Mouse (Mus musculus) layer of hippocampus, adult 9-11 months (tissue): Measurements from ENCODE around the gene Itln1.

Source experiments
- DNase-seq: peaks from one replicate; pipeline ENCODE4 v3.0.0; 2022

Itln1 gene

DNA sequence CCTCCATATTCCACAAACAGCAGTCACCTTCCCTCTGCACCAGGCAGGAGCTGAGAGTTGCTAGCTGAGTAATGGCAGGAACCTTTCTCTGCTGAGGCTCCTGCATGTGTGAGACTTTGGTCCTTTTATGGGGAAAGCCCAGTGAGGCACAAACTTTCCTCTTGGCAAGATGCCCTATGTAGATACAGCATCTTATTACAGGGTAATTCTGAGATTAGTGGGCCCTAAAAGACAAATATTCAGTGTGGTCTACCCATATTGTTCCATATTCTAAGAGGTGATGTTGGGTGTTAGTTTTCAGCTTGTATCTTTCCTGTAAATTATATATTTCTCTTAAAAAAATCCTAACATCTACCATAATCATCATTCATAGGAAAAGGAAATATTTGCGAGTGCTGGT, at the start of gene Itln1:
TSS of gene Itln1 (minus strand) at position 101 of the 400 bp plus-strand sequence.
- DNase-seq = no peak

DNA sequence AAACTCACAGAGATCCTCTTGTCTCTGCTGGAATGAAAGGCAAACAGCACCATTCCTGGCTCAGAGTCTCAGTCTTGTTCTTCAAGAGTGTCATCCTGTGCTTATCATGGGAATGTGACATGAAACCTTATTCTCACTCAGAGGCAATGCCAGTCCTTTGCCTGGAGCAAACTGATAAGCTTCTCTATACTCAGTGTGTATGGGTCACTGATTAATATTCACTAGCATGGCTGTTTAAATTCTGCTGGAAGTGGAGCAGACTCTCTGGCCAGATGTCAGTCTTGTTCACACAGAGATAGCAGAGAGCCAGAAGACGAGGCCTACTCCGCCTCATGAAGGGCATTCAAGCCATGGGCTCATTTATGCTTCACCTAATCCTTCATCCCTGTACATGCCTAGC, 49.5 kb upstream of the Itln1 start:
- no peak for DNase-seq

DNA sequence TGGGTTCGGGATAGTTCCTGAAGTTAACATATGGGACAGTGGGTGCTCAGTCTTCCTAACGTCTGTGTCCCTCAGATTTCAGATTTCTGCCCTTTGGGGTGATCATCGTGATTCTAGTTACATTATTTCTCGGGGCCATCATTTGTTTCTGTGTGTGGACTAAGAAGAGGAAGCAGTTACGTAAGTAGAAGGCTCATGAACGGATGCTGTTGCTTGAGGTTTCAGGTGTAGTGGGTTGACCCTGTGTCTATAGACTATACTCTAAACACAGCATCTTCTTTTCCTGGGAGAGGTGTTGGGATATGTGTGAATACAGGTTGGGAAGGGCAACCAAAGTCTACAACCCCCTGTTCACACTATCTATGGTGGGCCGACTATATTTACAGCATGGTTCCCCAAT, 42.1 kb upstream of the Itln1 start:
- no peak for DNase-seq

DNA sequence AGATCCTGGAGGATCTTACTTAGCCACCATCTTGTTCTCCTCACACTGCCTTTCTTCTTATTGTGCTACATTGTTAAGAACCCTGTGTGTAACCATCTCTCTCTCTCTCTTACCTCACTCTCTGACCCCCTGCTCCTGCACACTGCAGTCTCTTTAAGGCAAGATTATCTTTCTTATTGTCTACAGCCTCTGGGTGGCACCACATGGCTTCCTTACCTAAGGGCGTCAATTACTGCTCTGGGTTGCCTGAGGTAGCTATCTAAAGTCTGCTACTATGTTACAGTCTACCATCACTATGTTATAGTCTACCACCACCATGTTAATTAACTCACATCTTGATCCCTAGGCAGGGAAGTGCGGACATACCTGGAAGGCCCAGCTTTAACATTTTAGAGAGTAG, 33.3 kb upstream of the Itln1 start:
- no peak for DNase-seq

DNA sequence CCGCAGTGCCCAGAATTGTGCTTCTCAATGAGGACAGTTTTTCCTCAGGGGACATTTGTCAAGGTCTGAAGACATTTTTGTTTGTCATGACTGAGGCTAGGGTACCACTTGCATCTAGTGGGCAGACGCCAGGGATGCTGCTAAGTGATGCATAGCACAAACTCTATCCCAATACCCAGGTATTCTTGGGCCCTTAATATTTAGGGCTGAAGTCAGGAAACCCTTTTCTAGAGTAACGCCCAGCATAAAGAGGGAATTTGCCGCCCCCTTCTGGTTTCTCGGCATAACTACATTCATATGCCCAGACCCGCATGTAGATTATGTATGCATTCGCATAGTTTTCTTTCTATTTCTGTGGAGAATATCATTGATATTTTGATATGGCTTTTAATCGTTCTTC, 31.7 kb upstream of the Itln1 start:
- no peak for DNase-seq

DNA sequence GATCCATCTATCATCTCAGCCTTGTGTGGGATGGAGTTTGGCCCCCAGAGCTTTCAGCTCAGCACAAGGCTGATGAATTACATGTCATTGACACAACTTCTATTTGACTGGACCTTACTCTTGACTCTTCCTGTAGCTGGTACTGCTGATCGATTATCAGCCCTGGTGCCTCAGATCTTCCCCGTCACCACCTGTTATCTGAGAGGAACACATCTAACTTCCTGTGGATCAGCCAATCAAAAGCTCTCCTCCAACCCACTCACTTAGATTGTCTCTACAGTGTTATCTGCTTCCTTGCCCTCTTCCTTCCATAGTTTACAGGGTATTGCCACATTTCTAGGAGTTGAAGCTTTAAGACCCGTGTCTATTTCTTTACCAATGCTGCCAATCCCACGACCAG, 30.8 kb upstream of the Itln1 start:
- DNase-seq = no peak

DNA sequence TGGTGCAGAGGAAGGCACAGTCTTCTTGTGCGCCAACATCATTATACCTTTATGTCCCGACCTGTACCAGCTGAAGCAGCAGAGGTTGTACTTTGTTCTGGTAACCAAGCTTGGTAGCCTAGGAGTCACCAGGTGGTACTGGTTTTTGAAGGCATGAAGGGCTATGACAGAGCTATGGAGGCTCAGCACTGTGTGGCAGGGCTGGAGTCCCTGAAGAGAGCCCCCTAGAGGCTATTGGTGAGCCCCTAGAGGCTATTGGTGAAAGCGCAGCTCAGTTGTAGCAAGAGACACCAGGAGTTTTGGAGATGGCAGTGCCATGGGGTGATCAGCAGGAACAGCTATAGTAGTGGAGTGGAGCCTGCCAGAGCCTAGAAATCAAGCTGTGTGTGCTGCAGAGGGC, 29.2 kb upstream of the Itln1 start:
- DNase-seq = no peak

DNA sequence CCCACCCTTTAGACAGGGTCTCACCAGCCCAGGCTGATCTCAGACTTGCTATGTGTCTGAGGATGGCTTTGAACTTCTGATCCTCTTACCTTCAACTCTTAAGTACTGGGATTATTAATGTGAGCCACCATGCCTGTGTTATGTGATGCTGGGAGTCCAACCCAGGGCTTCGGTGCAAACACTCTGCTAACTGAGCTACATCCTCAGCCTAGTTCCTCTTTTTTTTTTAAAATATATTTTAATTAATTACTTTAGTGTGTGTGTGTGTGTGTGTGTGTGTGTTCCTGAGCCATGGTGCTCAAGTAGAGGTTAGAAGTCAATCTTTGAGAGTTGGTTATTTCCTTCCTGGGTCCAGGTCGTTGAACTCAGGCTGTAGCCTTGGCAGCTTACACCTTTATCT, 27.9 kb upstream of the Itln1 start:
- no peak for DNase-seq

DNA sequence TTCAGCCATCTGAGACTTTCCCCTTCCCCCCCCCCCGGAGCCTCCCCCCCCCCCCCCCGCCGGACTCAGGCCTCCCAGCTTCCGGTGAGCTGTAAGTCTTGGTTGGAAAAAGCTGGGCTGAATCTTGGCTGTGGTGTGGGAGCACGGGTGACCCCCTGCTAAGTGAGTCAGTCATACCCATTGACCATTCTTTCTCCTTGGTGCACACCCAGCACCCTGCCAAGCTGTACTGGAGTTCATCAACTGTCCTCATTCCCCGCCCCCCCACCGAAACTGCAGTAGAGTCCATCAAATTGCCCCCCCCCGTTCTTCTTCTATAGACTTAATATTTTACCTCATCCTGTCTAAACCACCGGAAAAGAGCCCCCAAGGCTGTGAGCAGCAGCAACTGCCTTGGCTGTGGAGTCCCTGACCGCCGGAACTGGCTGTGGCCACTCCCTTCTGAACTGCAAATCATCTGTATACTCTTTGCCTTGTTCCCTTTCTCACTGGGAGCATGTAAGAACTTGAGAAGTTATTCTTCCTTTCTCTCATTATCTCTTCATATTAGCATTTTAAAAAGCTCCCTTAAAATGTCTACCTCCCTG, 26.6 kb upstream of the Itln1 start:
- DNase-seq = no peak

DNA sequence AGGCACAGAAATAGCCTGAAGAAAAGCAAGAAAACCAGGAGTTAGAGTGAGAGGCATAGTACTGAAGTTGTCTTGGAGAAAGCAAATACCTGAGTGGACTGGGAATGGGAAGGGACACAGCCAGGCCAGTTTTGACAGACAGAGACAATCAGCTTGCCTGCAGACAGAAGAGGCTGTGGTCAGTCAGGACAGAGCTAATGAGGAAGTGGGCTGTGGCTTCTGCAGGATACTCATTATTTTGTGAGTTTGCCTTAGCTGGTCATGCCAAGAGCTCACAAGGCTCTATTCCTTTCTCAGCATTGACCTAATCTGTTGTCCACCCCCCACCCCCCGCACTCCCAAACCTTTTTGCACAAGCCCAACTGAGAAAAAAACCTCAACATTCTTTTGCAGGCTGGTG, 26.1 kb upstream of the Itln1 start:
- peak; percentile 40 for DNase-seq

DNA sequence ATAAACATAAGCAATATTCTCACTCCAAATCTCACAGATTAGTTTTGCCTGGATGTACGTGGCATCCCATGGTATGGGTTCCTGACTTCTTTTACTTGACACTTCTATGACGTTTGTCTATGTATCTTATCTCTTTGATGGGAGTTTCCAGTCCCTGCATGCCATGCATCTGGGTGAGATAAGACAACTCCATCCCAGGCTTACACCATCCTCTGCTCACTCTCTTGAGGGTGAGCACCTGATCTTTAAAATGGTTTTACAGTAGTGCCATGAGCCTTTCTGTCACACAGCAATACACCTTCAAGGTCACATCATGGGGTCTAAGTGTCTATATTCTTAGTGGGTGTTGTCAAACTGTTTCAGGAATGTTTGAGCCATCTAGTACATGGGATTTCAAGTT, 25.2 kb upstream of the Itln1 start:
- DNase-seq = no peak

DNA sequence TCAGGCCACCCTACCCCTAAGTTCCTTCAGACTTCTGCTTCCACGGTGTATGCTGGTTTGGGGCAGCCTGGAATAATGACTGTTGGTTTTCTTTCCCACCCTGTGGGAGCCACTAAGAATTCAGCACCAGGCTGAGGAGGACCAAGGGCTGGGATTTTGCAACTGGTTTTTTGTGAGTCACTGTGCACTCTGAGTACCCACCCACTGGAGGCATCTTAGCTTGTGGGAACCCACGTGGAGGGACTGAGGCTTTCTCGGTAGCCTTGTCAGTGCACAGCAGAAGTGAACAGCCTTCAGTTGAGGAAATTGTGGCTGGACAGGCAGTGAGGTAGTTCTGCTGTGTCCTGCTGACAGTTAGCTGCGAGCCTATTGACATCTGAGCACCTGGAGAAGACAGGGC, 23.8 kb upstream of the Itln1 start, which contains the start of gene Cd244a:
TSS of gene Cd244a (plus strand) at position 296 of the 400 bp plus-strand sequence.
- DNase-seq = peak; percentile 50

DNA sequence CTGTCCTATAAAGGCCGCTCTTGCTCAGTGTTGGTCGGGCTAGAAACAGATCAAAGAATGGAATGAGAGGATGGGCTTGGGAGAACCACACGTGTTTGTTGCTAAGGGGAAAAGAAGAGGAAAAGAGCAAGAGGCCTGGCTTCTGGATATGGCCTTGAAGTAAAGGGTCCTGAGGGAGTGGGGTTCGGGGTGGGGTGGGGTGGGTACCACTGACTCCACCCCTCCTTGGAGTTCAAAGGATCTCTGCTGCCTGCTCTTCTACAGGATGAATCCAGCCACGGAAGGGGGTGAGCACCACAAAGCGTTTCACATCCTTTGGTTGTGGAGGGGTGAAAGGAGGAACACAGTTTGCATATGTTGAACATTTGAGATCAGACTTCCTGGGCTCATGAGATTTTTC, 23.3 kb upstream of the Itln1 start:
- DNase-seq = no peak

DNA sequence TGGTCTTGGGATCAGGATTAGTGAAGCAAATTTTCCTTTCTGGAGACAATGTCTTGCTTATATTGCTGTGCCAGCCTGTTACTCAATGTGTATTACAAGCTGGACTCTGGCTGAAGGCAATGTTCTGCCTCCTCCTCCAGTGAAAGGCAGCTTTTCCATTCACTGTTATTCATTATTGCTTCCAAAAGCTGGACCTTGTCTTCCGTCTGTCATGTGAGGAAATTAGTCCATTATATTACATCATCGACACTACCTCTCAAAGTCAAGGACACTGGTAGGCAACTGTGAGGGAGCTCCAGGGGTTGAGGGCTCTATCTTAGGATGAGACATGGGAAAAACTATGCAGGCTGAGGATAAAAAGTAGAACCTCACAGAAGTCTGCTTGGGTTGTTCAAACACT, 21.3 kb upstream of the Itln1 start:
- DNase-seq = no peak

DNA sequence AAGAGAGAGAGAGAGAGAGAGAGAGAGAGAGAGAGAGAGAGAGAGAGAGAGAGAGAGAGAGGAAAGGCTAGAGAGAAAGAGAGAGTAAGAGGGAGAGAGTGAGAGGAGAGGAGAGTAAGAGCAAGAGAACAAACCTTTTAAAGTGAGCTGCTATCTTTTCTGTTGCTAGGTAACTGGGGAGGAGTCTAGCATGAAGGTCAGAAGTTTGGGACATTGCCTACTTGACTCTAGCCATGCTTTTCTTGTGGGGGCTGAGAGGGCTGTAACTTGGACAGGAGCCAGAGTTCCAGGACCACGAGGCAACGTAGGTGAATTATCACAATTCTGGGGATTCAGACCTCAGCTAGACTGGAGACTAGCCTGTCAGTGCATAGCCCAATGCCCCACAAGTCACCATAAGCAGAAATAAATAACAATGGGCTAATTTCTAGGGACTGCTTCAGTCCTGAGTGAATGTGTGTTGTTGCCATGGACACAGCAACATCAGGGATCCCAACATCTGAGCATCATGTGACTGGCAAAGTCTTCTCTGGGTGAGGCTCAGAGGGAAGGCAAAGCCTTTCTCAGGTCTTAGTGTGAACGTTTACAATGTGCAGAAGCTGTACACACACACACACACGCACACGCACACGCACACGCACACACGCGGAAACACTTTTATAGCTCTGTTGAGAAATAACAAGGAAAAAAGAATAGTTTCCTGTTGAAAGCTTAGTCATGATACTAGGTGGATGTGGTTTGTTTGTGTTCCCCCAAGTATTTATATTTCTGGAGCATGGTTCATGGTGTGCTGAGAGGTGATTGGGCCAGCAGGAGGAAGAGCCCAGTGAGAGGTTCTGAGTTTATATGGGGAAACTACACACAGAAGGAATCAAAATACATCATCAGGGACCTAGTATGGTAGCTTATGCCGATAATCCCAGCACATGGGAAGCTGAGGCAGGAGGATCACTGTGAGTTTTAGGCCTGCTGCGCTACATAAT, 18.6 kb upstream of the Itln1 start:
- no peak for DNase-seq

DNA sequence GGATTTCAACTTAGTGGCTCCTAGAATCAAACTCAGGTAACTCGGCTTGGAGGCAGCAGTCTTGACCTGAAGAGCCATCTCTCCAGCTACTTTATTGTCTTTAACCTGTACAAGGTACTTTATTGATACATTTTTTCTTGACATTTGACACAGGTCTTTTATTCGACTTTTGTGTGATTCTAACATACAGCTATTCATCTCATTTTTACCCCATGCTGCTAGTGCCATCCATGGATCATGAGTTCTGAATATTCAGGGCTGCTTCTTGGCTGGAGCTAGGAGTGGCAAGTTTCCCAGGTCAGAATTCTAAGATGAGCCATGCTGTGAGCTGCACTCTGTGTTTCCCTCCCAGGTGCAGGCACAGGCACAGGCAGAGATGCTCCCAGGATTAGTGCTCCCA, 17.1 kb upstream of the Itln1 start:
- no peak for DNase-seq

DNA sequence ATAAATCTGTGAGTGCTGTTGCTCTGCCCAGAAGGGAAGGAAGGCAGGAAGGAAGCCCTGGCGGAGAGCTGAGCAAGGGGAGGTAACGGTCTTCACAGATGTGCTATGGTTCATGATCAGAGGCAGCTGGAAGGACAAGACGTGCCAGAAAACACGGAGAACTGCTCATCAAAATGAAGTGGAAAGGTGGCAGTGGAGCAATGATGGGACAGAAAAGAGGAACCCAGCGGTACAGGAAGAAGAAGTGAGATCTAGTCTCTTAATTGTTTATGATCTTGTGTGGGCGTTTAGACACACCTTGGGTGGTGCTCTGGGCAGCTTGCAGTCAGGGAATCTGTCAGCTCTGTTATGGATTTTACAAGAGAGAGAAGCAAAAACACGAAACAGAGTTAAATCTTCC, 16.2 kb upstream of the Itln1 start:
- DNase-seq = no peak

DNA sequence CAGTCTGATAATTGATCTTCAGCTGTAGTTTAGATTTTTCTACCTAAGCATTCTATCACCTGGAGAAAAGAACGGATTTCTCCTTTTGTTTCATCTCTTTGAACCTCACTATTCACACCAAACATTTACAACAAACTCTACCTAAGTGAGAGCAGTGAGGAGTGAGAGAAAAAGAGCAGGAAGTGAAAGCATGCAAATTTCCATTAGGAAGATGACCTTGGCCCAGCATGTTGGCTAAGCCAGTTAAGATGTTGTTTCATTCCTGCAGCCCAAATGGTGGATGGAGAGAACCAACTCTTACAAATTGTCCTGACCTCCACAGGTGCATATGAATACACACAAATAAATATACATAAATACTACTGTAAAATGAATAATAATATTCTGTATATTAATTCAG, 5.6 kb upstream of the Itln1 start:
- no peak for DNase-seq

DNA sequence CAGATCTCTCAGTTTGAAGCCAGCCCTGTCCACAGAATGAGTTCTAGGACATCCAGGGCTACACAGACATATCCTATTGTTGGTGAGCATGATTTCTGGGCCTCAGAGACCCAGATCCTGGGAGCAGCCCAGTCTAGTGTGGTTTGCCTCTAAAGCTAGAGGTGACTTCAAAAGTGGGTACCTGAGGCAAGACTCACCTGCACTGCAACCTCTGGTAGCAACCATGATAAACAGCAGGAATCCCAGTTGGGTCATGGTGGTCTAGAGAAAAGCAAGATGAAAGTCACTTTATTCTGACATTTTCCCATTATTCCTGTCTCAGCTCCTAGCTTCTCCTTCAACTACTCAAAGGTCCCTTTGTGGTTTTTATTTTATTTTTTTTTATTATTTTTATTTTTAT, 537 bp downstream of the Itln1 start:
- DNase-seq = no peak

DNA sequence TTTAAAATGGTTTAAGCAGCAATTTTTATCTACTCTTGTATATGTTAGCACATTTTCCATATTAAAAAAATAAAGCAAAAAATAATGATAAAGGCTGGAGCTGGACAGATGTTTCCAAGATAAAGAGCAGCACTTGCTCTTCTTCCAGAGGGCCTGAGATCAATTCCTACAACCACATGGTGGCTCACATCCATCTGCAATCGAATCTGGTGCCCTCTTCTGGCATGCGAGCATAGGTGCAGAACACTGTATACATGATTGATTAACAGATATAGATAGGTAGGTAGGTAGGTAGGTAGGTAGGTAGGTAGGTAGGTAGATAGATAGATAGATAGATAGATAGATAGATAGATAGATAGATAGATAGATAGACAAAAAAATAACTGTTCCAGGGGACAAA, 2.3 kb downstream of the Itln1 start:
- no peak for DNase-seq

DNA sequence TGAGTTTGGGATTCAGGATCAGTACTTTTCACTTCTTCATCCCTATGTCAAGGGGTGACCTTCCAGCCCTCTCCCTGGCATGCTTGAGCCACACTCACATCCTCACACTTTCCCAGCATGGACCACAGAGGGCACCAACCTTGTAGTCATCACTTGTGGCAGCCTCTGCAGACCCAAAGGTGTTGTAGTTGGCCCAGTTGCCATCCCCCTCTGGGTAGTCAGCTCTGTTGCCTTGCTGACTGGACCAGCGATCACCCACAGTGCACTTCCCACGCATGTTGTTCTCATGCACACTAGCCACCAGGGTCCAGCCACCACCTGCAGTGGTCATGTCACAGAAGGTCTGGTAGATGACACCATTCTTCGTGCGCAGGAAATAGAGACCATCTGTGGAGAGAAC, 3.7 kb downstream of the Itln1 start:
- DNase-seq = no peak

DNA sequence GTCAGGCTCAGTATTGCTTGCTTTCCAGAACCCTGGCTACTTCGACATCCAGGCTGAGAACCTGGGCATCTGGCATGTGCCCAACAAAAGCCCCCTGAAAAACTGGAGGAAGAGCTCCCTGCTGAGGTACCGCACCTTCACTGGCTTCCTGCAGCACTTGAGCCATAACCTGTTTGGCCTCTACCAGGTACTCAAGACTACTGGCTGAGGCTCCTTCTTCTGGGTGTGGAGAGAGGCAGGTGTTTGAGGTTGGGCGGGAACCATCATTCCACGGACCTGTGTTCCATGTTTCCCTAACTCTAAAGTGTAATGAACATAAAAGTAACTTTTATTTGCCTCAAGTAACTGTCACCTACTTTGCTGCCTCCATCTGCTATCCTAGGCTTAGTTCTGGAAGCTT, 19.5 kb downstream of the Itln1 start:
- DNase-seq = no peak

DNA sequence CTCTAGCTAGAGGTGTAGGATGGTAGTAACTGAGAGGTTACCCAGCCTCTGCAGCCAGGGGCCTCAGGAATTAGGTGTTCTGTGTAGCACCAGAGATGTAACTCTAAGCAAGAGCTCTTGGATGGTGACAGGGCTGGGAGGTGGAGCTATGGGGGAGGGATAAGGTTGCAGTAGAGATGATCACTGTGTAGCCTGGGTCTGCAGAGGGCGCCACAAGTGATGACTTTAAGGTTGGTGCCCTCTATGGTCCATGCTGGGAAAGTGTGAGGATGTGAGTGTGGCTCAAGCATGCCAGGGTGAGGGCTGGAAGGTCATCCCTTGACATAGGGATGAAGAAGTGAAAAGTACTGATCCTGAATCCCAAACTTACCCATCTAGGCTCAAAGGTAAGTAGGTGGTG, 20.1 kb downstream of the Itln1 start:
- DNase-seq = no peak

DNA sequence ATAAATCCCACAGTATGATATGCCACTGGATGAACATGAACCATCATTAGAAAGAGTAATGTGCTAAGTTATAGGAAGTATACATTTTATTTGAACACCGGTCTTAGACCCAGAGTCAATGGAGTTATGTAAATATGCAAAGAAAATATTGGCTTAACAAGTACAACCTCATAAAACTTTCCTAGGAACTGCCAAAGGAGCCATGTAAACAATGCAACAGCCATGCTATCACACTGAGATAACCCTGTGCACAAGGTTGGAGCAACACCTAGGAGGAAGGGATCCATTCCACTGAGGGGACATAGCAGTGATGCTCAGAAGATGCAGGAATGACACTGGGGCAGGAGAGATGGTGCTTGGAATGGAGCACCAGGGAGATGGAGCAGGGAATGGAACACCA, 21.3 kb downstream of the Itln1 start:
- no peak for DNase-seq

DNA sequence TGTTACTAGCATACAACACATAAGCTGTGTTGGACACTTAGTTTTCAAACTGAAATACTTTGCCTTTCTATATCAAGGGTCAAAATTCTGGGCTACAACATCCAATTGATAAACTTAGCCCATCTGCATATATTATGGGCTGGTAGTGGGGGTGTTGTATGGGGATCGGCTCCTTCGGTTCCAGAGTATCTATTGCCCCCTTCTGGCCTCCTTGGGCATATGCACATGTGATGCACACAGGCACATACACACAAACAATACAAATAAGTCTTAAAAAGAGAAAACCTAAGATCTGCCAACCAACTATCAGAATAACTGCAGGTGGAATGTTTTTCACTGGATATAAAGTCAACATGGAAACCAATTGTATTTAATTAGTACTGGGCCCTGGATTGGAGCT, 21.9 kb downstream of the Itln1 start:
- DNase-seq = no peak
